In the genomic region with DNA sequence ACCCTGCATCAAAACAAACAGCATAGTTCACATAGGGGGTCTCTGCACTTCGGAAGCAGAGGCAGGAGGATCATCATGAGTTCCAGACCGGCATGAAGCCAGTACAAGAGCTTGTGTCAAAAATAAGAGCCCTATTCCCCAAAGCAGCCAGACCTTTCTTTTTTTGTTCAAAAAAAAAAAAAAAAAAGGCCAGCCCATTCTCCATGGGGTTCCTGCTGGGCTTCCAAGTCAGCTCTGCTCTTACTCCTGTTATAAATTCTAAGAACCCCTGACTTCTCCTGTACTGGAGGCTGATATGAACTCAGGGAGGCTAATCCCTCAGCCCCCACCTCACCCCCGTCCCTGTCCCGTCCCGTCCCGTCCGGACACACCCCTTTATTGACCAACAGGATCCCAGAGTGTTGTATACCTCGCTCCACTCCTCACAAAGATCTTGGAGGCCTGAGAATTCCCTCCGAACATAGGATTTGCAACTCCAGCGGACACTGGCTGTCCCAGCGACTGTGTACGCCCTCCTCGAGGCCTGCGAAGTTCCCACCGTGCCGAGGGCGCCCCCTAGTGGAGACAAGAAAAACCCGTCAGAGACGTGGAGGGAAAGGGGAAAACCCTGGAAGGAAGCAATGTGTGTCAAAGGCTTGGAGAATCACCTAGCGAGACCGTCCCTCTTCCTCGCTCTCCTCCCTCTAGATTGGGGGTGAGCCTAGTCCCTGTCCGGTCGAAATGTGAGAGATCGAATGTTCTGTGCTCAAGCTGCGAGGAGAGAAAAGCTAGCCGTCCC, we compare ENCODE assay signal across 8 mouse cellular contexts. TPM values are rescaled to one million over a fixed set of nuclear protein-coding genes. Genes with fewer than 3 reads are reported as not detected.
DNase-seq lines count a peak whose midpoint lies in the region; ATAC-seq and TF ChIP-seq lines count a peak whose summit lies in the region.

No protein-coding gene starts in this region.

- H3K36me3 ChIP-seq in ES-E14 (ENCODE audit: control insufficient read depth, insufficient read depth, low read length, poor library complexity, severe bottlenecking) = no peaks in the 10 kb centered on the region
- H3K36me3 ChIP-seq in forebrain, embryonic 11.5 days (ENCODE audit: control insufficient read depth, insufficient read depth, low read length) = no peaks in the 10 kb centered on the region
- no peaks in the 10 kb centered on the region for H3K36me3 ChIP-seq in lung, postnatal 0 days (ENCODE audit: insufficient read depth, low read length)

- peak; percentile 96 for DNase-seq in ES-E14 (ENCODE audit: low read depth, low spot score)
- peak; percentile 78 for DNase-seq in c-Kit-positive CD71-negative TER-119-negative erythroid progenitor cells, embryonic 14.5 days (ENCODE audit: low read depth)
- DNase-seq in forebrain, embryonic 11.5 days (ENCODE audit: low spot score) = peak; percentile 93
- peak; percentile 92 to 93 for DNase-seq in heart, postnatal 14 days
- DNase-seq in large intestine, adult 2 months (ENCODE audit: low read depth, low spot score) = peak; percentile 82
- DNase-seq in lung, postnatal 0 days (ENCODE audit: low spot score) = peak; percentile 94
- DNase-seq in ovary, postnatal 10 days (ENCODE audit: low spot score) = peak; percentile 72
- DNase-seq in thymus, postnatal 10 days (ENCODE audit: low spot score in 2 of 2) = peak; percentile 21 to 83

- WGBS in forebrain, embryonic 11.5 days = 6% methylated on average over 27 of the region's 27 CpGs
- WGBS in large intestine, adult 2 months = 6% methylated on average over 27 of the region's 27 CpGs
- WGBS in lung, postnatal 0 days = 5% methylated on average over 27 of the region's 27 CpGs

- peak overlapping the region; percentile 66; the same call in 1 of the 2 replicates for H3K9ac ChIP-seq in ES-E14 (ENCODE audit: insufficient read depth, low read depth, low read length, poor library complexity, severe bottlenecking)
- H3K9ac ChIP-seq in forebrain, embryonic 11.5 days (ENCODE audit: low read length) = peak overlapping the region; percentile 56
- peak overlapping the region; percentile 43 for H3K9ac ChIP-seq in lung, postnatal 0 days (replicated peaks; ENCODE audit: low read depth)

- in situ Hi-C loops in ES-E14 (cut with MboI; ENCODE audit: low sequenced_read_pairs in 2 of 2, unreplicated experiment in 2 of 2) = no loop called here

- H3K4me2 ChIP-seq in forebrain, embryonic 11.5 days (ENCODE audit: low read depth, low read length, severe bottlenecking) = peak overlapping the region; percentile 44
- peak overlapping the region; percentile 60 for H3K4me2 ChIP-seq in lung, postnatal 0 days (replicated peaks; ENCODE audit: low read depth, low read length)

- H3K27me3 ChIP-seq in forebrain, embryonic 11.5 days (ENCODE audit: control insufficient read depth, insufficient read depth, low read length) = no peaks in the 10 kb centered on the region
- no peaks in the 10 kb centered on the region for H3K27me3 ChIP-seq in lung, postnatal 0 days (replicated peaks; ENCODE audit: insufficient read depth, low read length)

- no peaks in the 10 kb centered on the region for H3K9me3 ChIP-seq in ES-E14 (ENCODE audit: control insufficient read depth, insufficient read depth, low read depth, low read length)
- H3K9me3 ChIP-seq in forebrain, embryonic 11.5 days (ENCODE audit: control insufficient read depth, low read length) = no peaks in the 10 kb centered on the region
- no peaks in the 10 kb centered on the region for H3K9me3 ChIP-seq in lung, postnatal 0 days (ENCODE audit: low read length)

- peak overlapping the region; percentile 89 for H3K27ac ChIP-seq in ES-E14 (ENCODE audit: insufficient read depth, low read depth, low read length, poor library complexity, severe bottlenecking)
- peak overlapping the region; percentile 97 for H3K27ac ChIP-seq in forebrain, embryonic 11.5 days (ENCODE audit: low read depth, low read length)
- H3K27ac ChIP-seq in lung, postnatal 0 days (ENCODE audit: low read length) = peak overlapping the region; percentile 91

- peak; percentile 99 for TF ChIP-seq CTCF in lung, postnatal 0 days (IDR thresholded peaks at IDR 0.05)

- intact Hi-C loops in heart, postnatal 14 days (cut with DNase I) = no loop called here

- peaks cover 13 to 32% of the 10 kb centered on the region in 2 experiments for H3K4me1 ChIP-seq in ES-E14 (ENCODE audit: control insufficient read depth in 2 of 2, insufficient read depth in 2 of 2, low read length in 2 of 2, poor library complexity in 1 of 2)
- H3K4me1 ChIP-seq in forebrain, embryonic 11.5 days (replicated peaks; ENCODE audit: control insufficient read depth, insufficient read depth, low read length) = peaks cover 39% of the 10 kb centered on the region
- peaks cover 15% of the 10 kb centered on the region; the same call in 1 of the 2 replicates for H3K4me1 ChIP-seq in lung, postnatal 0 days (ENCODE audit: insufficient read depth, low read depth, low read length)

- TF ChIP-seq EP300 in lung, postnatal 0 days (IDR thresholded peaks at IDR 0.05) = no peak

- peak overlapping the region; percentile 55 to 64 for H3K4me3 ChIP-seq in ES-E14 (ENCODE audit: insufficient read depth in 1 of 2, low read depth in 1 of 2, low read length in 2 of 2, poor library complexity in 1 of 2, severe bottlenecking in 1 of 2)
- H3K4me3 ChIP-seq in forebrain, embryonic 11.5 days (ENCODE audit: low read depth, low read length) = peak overlapping the region; percentile 21
- H3K4me3 ChIP-seq in lung, postnatal 0 days (ENCODE audit: low read depth, low read length) = peak overlapping the region; percentile 35

- ATAC-seq in forebrain, embryonic 11.5 days (replicated peaks; ENCODE audit: low FRiP score) = peak; percentile 23
- ATAC-seq in lung, postnatal 0 days = peak; percentile 79

TF ChIP-seq in ES-E14, 5 proteins besides CTCF, POLR2A, EP300 and RAD21:
- TF ChIP-seq ZNF384 (IDR thresholded peaks at IDR 0.05; ENCODE audit: low read depth, low read length) (peak; percentile 79), CHD2 (IDR thresholded peaks at IDR 0.05; ENCODE audit: low read depth, low read length) (no peak), HCFC1 (IDR thresholded peaks at IDR 0.05; ENCODE audit: borderline replicate concordance, insufficient read depth, low read length) (peak; percentile 61), ZC3H11A (IDR thresholded peaks at IDR 0.05; ENCODE audit: borderline replicate concordance, low read depth, low read length) (no peak), MAFK (IDR thresholded peaks at IDR 0.05; ENCODE audit: insufficient read depth, low read depth, low read length) (no peak)

RNA-seq across cellular contexts. Expression of gene Gm11627, which starts 0.7 kb away (rescaled TPM):
- 5.2 and 7.5 TPM in 2 replicates for total RNA-seq in ES-E14 (2012; rRNA removed)
- polyA plus RNA-seq in forebrain, embryonic 11.5 days (2014; fragmentation: Nextera tagmentation; extraction: Ambion mirVana) = 12.7 and 13.8 TPM in 2 replicates
- total RNA-seq in heart, postnatal 14 days (2021) = 1 to 10 TPM in 1 of 2 experiments, under 1 TPM in 1; 0.69 to 1.8 TPM
- 2.0 and 2.7 TPM in 2 replicates for polyA plus RNA-seq in large intestine, adult 2 months (2012; rRNA removed)
- 8.0 and 11.4 TPM in 2 replicates for polyA plus RNA-seq in lung, postnatal 0 days (2015; fragmentation: Nextera tagmentation; extraction: Ambion mirVana)

RNA-seq across cellular contexts. Expression of gene Gpatch8, which starts 22.3 kb away (rescaled TPM):
- 22.5 and 22.9 TPM in 2 replicates for total RNA-seq in ES-E14 (2012; rRNA removed)
- polyA plus RNA-seq in forebrain, embryonic 11.5 days (2014; fragmentation: Nextera tagmentation; extraction: Ambion mirVana) = 52.4 and 54.5 TPM in 2 replicates
- total RNA-seq in heart, postnatal 14 days (2021) = 10 to 100 TPM; 24.7 to 25.7 TPM
- polyA plus RNA-seq in large intestine, adult 2 months (2012; rRNA removed) = 9.0 and 15.9 TPM in 2 replicates
- polyA plus RNA-seq in lung, postnatal 0 days (2015; fragmentation: Nextera tagmentation; extraction: Ambion mirVana) = 25.3 and 27.4 TPM in 2 replicates

RNA-seq across cellular contexts. Expression of gene Fzd2, which starts 25.7 kb away (rescaled TPM):
- 26.4 and 27.9 TPM in 2 replicates for total RNA-seq in ES-E14 (2012; rRNA removed)
- polyA plus RNA-seq in forebrain, embryonic 11.5 days (2014; fragmentation: Nextera tagmentation; extraction: Ambion mirVana) = 45.2 and 46.3 TPM in 2 replicates
- total RNA-seq in heart, postnatal 14 days (2021) = 1 to 10 TPM; 5.6 to 7.3 TPM
- polyA plus RNA-seq in large intestine, adult 2 months (2012; rRNA removed) = 9.5 and 10.2 TPM in 2 replicates
- polyA plus RNA-seq in lung, postnatal 0 days (2015; fragmentation: Nextera tagmentation; extraction: Ambion mirVana) = 19.6 and 20.8 TPM in 2 replicates

Comparison
In these comparisons a context has a peak if more than half of its experiments do, and no peak if none do; other contexts are left out.
1. Peak in every context shown above with its lines: DNase-seq, ATAC-seq, H3K4me3 ChIP-seq and H3K27ac ChIP-seq.